Mouse (Mus musculus) Patski (cell line): Measurements from ENCODE around the gene Slc25a26. TPM values are rescaled to one million over a fixed set of nuclear protein-coding genes. Genes with fewer than 3 reads are reported as not detected.

Experiments
- ATAC-seq: fragments of 100-300 bp; one replicate; pipeline ENCODE4 v1.8.0; 2021
- CTCF ChIA-PET: fragments of 350-600 bp; sonication (Branson Sonifier 250); formaldehyde crosslinking; loops from one replicate; lab custom pipeline; 2022; ENCODE audit warnings: inconsistent platforms; lab: Charles Lee
- POLR2A ChIA-PET: fragments of 350-600 bp; sonication (Branson Sonifier 250); formaldehyde crosslinking; loops from one replicate; lab custom pipeline; 2022; ENCODE audit warnings: antibody characterized with exemption, inconsistent platforms; lab: Charles Lee
- DNase-seq: peaks from one replicate; pipeline ENCODE4 v3.0.0-alpha.2; 2011; ENCODE audit warnings: low read depth, low spot score
- H3K27me3 ChIP-seq: fragments of 371-371 bp; one replicate; pipeline ENCODE4 v1.5.1; 2021
- CTCF ChIP-seq: fragments of 100-300 bp; IDR thresholded peaks from one replicate; pipeline ENCODE4 v1.5.1; 2021
- in situ Hi-C: fragments of 300-500 bp; cut with MboI; formaldehyde crosslinking; loops from 3 replicates; pipeline ENCODE4 v1.11.1; 2018; ENCODE audit warnings: low pct_unique_long_range_greater_than_20kb, mixed read lengths
- polyA plus RNA-seq: library from polyadenylated mRNA; unstranded; gene quantifications from one replicate; pipeline ENCODE4 v1.2.3, GENCODE M21; 2021

Slc25a26 gene
- polyA plus RNA-seq, 1 experiment from 2014 or later, result 13.2 TPM

GRCm38 (mm10) chr6:94575526-94576166 is 75.5 kb downstream of the Slc25a26 start:
- DNase-seq, result no peak
- ChIA-PET CTCF (interaction anchor here (0.7 to 2.6 kb wide), 3 partner anchors 9 to 15 kb away, joined by 3 to 13 read pairs (median 4); no protein-coding TSS in a partner anchor), POLR2A (no interaction called here)
- H3K27me3 ChIP-seq, result no peaks in the 10 kb centered on the region
- no peak for ATAC-seq
- no peak for TF ChIP-seq CTCF
- in situ Hi-C loops, result no loop called here

- no peak for ATAC-seq
- CTCF ChIA-PET, result interaction anchor here (0.7 to 1.0 kb wide), 2 partner anchors 9 to 29 kb away, joined by 3 read pairs; no protein-coding TSS in a partner anchor
- in situ Hi-C loops, result no loop called here
Measured at GRCm38 (mm10) chr6:94577991-94578390, 77.9 kb downstream of the Slc25a26 start.

GRCm38 (mm10) chr6:94582055-94582454 is 81.9 kb downstream of the Slc25a26 start:
- DNase-seq (no peak), ATAC-seq (no peak)
- POLR2A ChIA-PET, result no interaction called here
- CTCF ChIA-PET, result interaction anchor here (1.6 to 2.2 kb wide), 3 partner anchors 15 to 26 kb away, joined by 3 to 7 read pairs (median 5); no protein-coding TSS in a partner anchor
- no peaks in the 10 kb centered on the region for H3K27me3 ChIP-seq
- in situ Hi-C loops, result no loop called here
- TF ChIP-seq CTCF, result no peak

More at GRCm38 (mm10) chr6:94577991-94578390, 77.9 kb downstream of the Slc25a26 start:
- POLR2A ChIA-PET, result no interaction called here
- TF ChIP-seq CTCF, result no peak
- no peaks in the 10 kb centered on the region for H3K27me3 ChIP-seq
- no peak for DNase-seq

- no peak for ATAC-seq
- no peaks in the 10 kb centered on the region for H3K27me3 ChIP-seq
- ChIA-PET CTCF (interaction anchor here (0.7 to 1.9 kb wide), 2 partner anchors 8 to 21 kb away, joined by 3 to 7 read pairs; no protein-coding TSS in a partner anchor), POLR2A (no interaction called here)
- no peak for DNase-seq
- in situ Hi-C loops, result no loop called here
- TF ChIP-seq CTCF, result no peak
Measured at GRCm38 (mm10) chr6:94584147-94584695, 84.1 kb downstream of the Slc25a26 start.

- ATAC-seq (no peak), DNase-seq (no peak)
- POLR2A ChIA-PET, result no interaction called here
- CTCF ChIA-PET, result interaction anchor here (1.6 to 3.0 kb wide), 2 partner anchors 12 to 22 kb away, joined by 5 to 12 read pairs; no protein-coding TSS in a partner anchor
- no peak for TF ChIP-seq CTCF
- H3K27me3 ChIP-seq, result no peaks in the 10 kb centered on the region
- in situ Hi-C loops, result no loop called here
Measured at GRCm38 (mm10) chr6:94584976-94585375, 84.8 kb downstream of the Slc25a26 start.

- in situ Hi-C loops, result no loop called here
- ATAC-seq (no peak), DNase-seq (no peak)
- POLR2A ChIA-PET, result no interaction called here
- CTCF ChIA-PET, result interaction anchor here (1.3 to 1.7 kb wide), 3 partner anchors 12 to 25 kb away, joined by 4 read pairs; no protein-coding TSS in a partner anchor
- TF ChIP-seq CTCF, result no peak
- H3K27me3 ChIP-seq, result no peaks in the 10 kb centered on the region
Measured at GRCm38 (mm10) chr6:94588365-94588764, 88.2 kb downstream of the Slc25a26 start.

- no peaks in the 10 kb centered on the region for H3K27me3 ChIP-seq
- no peak for DNase-seq
- TF ChIP-seq CTCF, result no peak
- ATAC-seq, result no peak
- in situ Hi-C loops, result loop anchor here (5.0 kb wide), 1 partner anchor 45 kb away; no protein-coding TSS in a partner anchor
- ChIA-PET POLR2A (interaction anchor here (0.6 to 1.1 kb wide), 2 partner anchors 374 to 915 kb away, joined by 4 read pairs; no protein-coding TSS in a partner anchor), CTCF (interaction anchor here (1.8 kb wide), 1 partner anchor 11 kb away, joined by 5 read pairs; no protein-coding TSS in a partner anchor)
Measured at GRCm38 (mm10) chr6:94592243-94592642, 92.1 kb downstream of the Slc25a26 start.

- no peaks in the 10 kb centered on the region for H3K27me3 ChIP-seq
- DNase-seq, result no peak
- no peak for ATAC-seq
- no peak for TF ChIP-seq CTCF
- POLR2A ChIA-PET, result interaction anchor here (0.6 to 1.1 kb wide), 2 partner anchors 374 to 915 kb away, joined by 4 read pairs; no protein-coding TSS in a partner anchor
- CTCF ChIA-PET, result interaction anchor here (1.8 kb wide), 1 partner anchor 11 kb away, joined by 5 read pairs; no protein-coding TSS in a partner anchor
- in situ Hi-C loops, result loop anchor here (5.0 kb wide), 1 partner anchor 45 kb away; no protein-coding TSS in a partner anchor
Measured at GRCm38 (mm10) chr6:94592710-94593109, 92.6 kb downstream of the Slc25a26 start.

GRCm38 (mm10) chr6:94594096-94594665 is 94.0 kb downstream of the Slc25a26 start:
- DNase-seq, result no peak
- ATAC-seq, result no peak
- H3K27me3 ChIP-seq, result no peaks in the 10 kb centered on the region
- ChIA-PET POLR2A (no interaction called here), CTCF (no interaction called here)
- in situ Hi-C loops, result loop anchor here (5.0 kb wide), 1 partner anchor 47 kb away; no protein-coding TSS in a partner anchor
- TF ChIP-seq CTCF, result no peak

GRCm38 (mm10) chr6:94594711-94595110 is 94.6 kb downstream of the Slc25a26 start:
- in situ Hi-C loops, result loop anchor here (5.0 kb wide), 1 partner anchor 47 kb away; no protein-coding TSS in a partner anchor
- POLR2A ChIA-PET, result no interaction called here
- no peak for TF ChIP-seq CTCF
- CTCF ChIA-PET, result interaction anchor here (1.1 to 3.0 kb wide), 2 partner anchors 11 to 31 kb away, joined by 3 to 6 read pairs; no protein-coding TSS in a partner anchor
- no peak for ATAC-seq
- no peaks in the 10 kb centered on the region for H3K27me3 ChIP-seq
- DNase-seq, result no peak
